Mouse (Mus musculus): ENCODE results near the gene Lrrc61.

DNA sequence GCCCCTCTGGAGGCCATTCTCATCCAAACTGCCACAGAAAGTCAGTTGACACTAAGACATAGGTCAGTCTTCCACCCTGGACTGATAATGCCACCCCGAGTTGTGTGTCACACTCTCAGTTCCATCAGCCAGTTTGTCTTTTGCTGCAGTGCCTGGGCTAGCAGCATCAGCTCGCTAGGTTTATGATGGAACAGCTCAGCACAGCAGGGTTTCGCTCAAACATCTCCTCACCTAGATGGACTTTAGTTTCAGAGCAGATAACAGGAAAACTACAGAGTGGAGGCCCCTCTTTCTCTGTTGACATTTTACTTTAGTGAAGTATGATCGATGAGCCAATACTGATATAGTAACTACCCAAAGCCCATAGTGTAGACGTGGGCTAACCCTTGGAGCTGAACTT lies 60.2 kb downstream of the Lrrc61 start:
- TF ChIP-seq CTCF (IDR thresholded peaks at IDR 0.05; ENCODE audit: low read depth) (no peak), EP300 (IDR thresholded peaks at IDR 0.05; ENCODE audit: low read depth) (no peak)
